Mouse (Mus musculus): ENCODE results near the gene Pgam5.

Gene Pgam5

GRCm38 (mm10) chr5:110230401-110230779 lies 39.3 kb downstream of the Pgam5 start:
- no peak for DNase-seq (ENCODE audit: low spot score)

DNA sequence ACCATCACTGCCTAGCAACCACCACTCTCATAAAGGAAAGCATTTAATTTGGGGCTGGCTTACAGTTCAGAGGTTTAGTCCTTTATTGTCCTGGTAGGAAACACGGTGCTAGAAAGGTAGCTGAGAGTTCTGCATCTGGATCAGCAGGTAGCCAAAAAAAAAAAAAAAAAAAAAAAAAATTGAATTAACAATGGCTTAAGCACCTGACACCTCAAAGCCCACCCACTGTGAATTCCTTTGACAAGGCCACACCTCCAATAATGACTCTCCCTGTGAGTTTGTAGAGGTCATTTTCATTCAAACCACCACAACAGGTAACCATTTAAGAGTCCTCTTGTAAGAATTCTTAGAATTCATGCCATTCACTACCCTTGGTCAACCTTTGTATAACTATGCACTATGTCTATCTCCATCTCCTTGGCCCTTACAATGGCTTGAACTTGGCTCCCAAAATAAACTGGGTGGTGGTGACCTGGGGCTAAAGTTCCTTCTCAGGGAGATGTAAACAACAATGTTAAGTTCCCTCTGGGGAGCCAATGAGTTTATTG lies 42.3 kb downstream of the Pgam5 start:
- DNase-seq (ENCODE audit: low spot score) = no peak

- DNase-seq (ENCODE audit: low spot score) = no peak
These were observed 44.7 kb downstream of the Pgam5 start for GRCm38 (mm10) chr5:110225056-110225455.

DNA sequence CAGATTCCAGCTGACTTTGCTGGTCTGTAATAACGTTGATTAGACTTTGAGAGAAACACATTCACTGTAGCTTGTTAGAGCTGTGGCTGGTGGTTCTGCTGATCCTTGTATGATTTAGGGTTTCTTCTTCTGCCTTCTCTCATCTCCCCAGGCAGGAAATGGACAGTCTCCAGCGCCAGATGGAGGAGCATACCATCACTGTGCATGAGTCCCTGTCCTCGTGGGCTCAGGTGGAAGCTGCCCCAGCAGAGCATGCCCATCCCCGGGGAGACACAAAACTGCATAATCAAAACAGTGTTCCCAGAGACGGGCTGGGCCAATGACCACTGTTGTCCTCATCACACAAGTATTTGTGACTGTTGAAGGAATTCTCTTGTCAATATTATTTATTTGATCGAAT lies 47.0 kb downstream of the Pgam5 start:
- DNase-seq (ENCODE audit: low spot score) = no peak

GRCm38 (mm10) chr5:110220331-110220730 lies 49.4 kb downstream of the Pgam5 start:
- DNase-seq (ENCODE audit: low spot score) = no peak

GRCm38 (mm10) chr5:110216780-110217179 lies 52.9 kb downstream of the Pgam5 start:
- DNase-seq (ENCODE audit: low spot score) = no peak

DNA sequence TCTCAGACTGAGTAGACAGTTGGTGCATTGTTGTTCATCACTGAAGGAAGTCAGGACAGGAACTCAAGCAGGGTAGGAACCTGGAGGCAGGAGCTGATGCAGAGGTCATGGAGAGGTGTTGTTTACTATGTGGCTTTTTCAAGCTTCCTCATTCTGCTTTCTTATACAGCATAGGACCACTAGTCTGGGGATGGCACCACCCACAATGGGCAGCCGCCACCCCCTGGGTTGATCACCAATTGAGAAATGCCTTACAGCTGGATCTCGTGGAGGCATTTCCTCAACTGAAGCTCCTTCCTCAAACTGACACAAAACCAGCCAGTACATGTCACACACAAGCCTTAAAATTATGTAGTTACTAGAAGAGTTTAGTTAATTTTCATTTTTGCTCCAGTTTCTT lies 58.4 kb downstream of the Pgam5 start:
- no peak for DNase-seq (ENCODE audit: low spot score)

Data from ovary, adult 18-20 months (tissue).